9 mouse cellular contexts compared by ENCODE assay signal in the genomic region with DNA sequence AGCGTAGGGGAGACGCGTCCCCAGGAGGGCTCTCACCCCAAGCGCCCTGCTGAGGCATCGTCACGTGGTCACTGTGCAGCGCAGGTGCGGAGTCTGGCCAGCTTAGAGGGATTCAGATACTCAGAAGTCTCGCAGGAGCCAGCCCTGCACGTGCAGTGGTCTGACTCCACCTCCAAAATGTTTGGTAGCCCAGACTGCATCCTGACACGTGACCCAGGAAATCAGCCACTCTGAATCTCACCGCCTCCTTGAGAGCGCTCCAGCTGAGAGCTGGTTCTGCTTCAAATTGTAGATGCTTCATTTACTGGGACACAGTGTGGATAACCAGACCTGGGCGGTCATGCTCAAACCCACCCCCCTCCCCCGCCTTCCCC.
DNase-seq lines count a peak whose midpoint lies in the region; ATAC-seq and TF ChIP-seq lines count a peak whose summit lies in the region.
"Had no signal": no experiment of that assay in that cellular context is flagged by ENCODE, and none has a peak within 500 bp of the region (broad histone marks: within the 10 kb centered on the region; RNA-seq: fewer than 3 reads in every experiment).

No protein-coding gene starts in this region.

- peak overlapping the region; percentile 61 for H3K9ac ChIP-seq in hindbrain, embryonic 14.5 days
- H3K9ac ChIP-seq in lung, embryonic 16.5 days (ENCODE audit: low read length), result peak overlapping the region; percentile 3; the same call in 1 of the 2 replicates

- no peaks in the 10 kb centered on the region for H3K27me3 ChIP-seq in hindbrain, embryonic 14.5 days (ENCODE audit: control insufficient read depth, insufficient read depth, low read length)
- no peaks in the 10 kb centered on the region for H3K27me3 ChIP-seq in lung, embryonic 16.5 days (ENCODE audit: control insufficient read depth, insufficient read depth, low read depth, low read length)

- intact Hi-C loops in gastrocnemius, adult 2 months (cut with DNase I), result loop anchor here (10.0 kb wide), 1 partner anchor 117 kb away; no protein-coding TSS in a partner anchor

- DNase-seq in T-cell, adult 2 months (ENCODE audit: low spot score), result peak; percentile 59
- DNase-seq in cerebellum, postnatal 4 days (ENCODE audit: low spot score in 2 of 2), result peak; percentile 40 to 66
- peak; percentile 82 for DNase-seq in gastrocnemius, adult 2 months
- DNase-seq in hindbrain, embryonic 14.5 days (ENCODE audit: low spot score), result peak; percentile 81
- peak; percentile 40 to 52 for DNase-seq in layer of hippocampus, postnatal 25 days (ENCODE audit: extremely low spot score in 1 of 2, low spot score in 1 of 2)
- DNase-seq in retina, adult 2 months (ENCODE audit: low read depth, low spot score), result peak; percentile 32
- DNase-seq in urinary bladder, postnatal 36 days (ENCODE audit: low spot score in 2 of 2), result peak; percentile 23 to 75

- H3K9me3 ChIP-seq in hindbrain, embryonic 14.5 days (ENCODE audit: control insufficient read depth, low read length), result no peaks in the 10 kb centered on the region
- H3K9me3 ChIP-seq in lung, embryonic 16.5 days (ENCODE audit: control insufficient read depth, low read length), result no peaks in the 10 kb centered on the region

- peak overlapping the region; percentile 63 for H3K4me3 ChIP-seq in gastrocnemius, adult 2 months
- peak overlapping the region; percentile 14 for H3K4me3 ChIP-seq in hindbrain, embryonic 14.5 days (replicated peaks; ENCODE audit: low read length)
- H3K4me3 ChIP-seq in lung, embryonic 16.5 days (ENCODE audit: low read length), result peak overlapping the region; percentile 33

- H3K4me2 ChIP-seq in hindbrain, embryonic 14.5 days (replicated peaks), result peak overlapping the region; percentile 51
- H3K4me2 ChIP-seq in lung, embryonic 16.5 days (ENCODE audit: low read depth, low read length), result peak overlapping the region; percentile 59

- peak; percentile 96 for ATAC-seq in hindbrain, embryonic 14.5 days (ENCODE audit: low FRiP score)
- ATAC-seq in lung, embryonic 16.5 days (ENCODE audit: low read depth), result peak; percentile 92

- H3K36me3 ChIP-seq in hindbrain, embryonic 14.5 days (replicated peaks; ENCODE audit: control insufficient read depth, insufficient read depth), result no peaks in the 10 kb centered on the region
- no peaks in the 10 kb centered on the region for H3K36me3 ChIP-seq in lung, embryonic 16.5 days (ENCODE audit: control insufficient read depth, insufficient read depth, low read length)
- H3K36me3 ChIP-seq: G1E had no signal

- WGBS in hindbrain, embryonic 14.5 days, result 1% methylated on average over 15 of the region's 15 CpGs
- WGBS in lung, embryonic 16.5 days, result under 1% methylated on average over 15 of the region's 15 CpGs

- peak overlapping the region; percentile 1; the same call in 1 of the 2 replicates for H3K27ac ChIP-seq in gastrocnemius, adult 2 months
- peak overlapping the region; percentile 92 for H3K27ac ChIP-seq in hindbrain, embryonic 14.5 days
- H3K27ac ChIP-seq in lung, embryonic 16.5 days (ENCODE audit: low read length), result no peak overlapping the region

- peaks cover 31% of the 10 kb centered on the region for H3K4me1 ChIP-seq in hindbrain, embryonic 14.5 days (replicated peaks; ENCODE audit: control insufficient read depth, insufficient read depth, low read length)
- peaks cover 11% of the 10 kb centered on the region for H3K4me1 ChIP-seq in lung, embryonic 16.5 days (replicated peaks; ENCODE audit: control insufficient read depth, insufficient read depth, low read length)

- no peak for TF ChIP-seq CTCF in gastrocnemius, adult 2 months (IDR thresholded peaks at IDR 0.05)

Comparison
In these comparisons a context has a peak if more than half of its experiments do, and no peak if none do; other contexts are left out.
1. DNase-seq: peak in every context shown above with its lines; median percentile 82 in gastrocnemius, adult 2 months; 81 in hindbrain, embryonic 14.5 days; 59 in T-cell, adult 2 months; 53 in cerebellum, postnatal 4 days; 49 in urinary bladder, postnatal 36 days; 46 in layer of hippocampus, postnatal 25 days; 32 in retina, adult 2 months.